Mouse (Mus musculus): ENCODE data around the gene Ulk1.

GRCm38 (mm10) chr5:110801036-110801624, 8.8 kb downstream of the Ulk1 start:
- TF ChIP-seq CTCF (IDR thresholded peaks at IDR 0.05; ENCODE audit: low read depth) (no peak), EP300 (IDR thresholded peaks at IDR 0.05; ENCODE audit: low read depth) (no peak)
